Mouse (Mus musculus) forebrain, embryonic 10.5 days (tissue): ENCODE results near the gene Ptgdr2. TPM values are rescaled to one million over a fixed set of nuclear protein-coding genes. Genes with fewer than 3 reads are reported as not detected.

Experiments
- DNase-seq: peaks from one replicate; pipeline ENCODE4 v3.0.0-alpha.2; 2017; ENCODE audit warnings: low spot score; ENCODE audit errors: extremely low spot score
- H3K27ac ChIP-seq: fragments of 300-500 bp; sonication (generic); 2 replicates; pipeline ENCODE4 v1.5.1; 2016; ENCODE audit warnings: mild to moderate bottlenecking
- H3K27me3 ChIP-seq: fragments of 300-500 bp; sonication (generic); 2 replicates; pipeline ENCODE4 v1.6.1; 2016; ENCODE audit warnings: mild to moderate bottlenecking; ENCODE audit not compliant: poor library complexity, severe bottlenecking
- H3K36me3 ChIP-seq: fragments of 300-500 bp; sonication (generic); replicated peaks from 2 replicates; pipeline ENCODE4 v1.6.1; 2016; ENCODE audit warnings: mild to moderate bottlenecking, moderate library complexity
- H3K4me1 ChIP-seq: fragments of 300-500 bp; sonication (generic); 2 replicates; pipeline ENCODE4 v1.6.1; 2016
- H3K4me3 ChIP-seq: fragments of 300-500 bp; sonication (generic); 2 replicates; pipeline ENCODE4 v1.5.1; 2016; ENCODE audit warnings: mild to moderate bottlenecking, moderate library complexity
- H3K9me3 ChIP-seq: fragments of 300-500 bp; sonication (generic); 2 replicates; pipeline ENCODE4 v1.6.1; 2016; ENCODE audit warnings: mild to moderate bottlenecking, moderate library complexity
- WGBS: fragments of 180-500 bp; shearing (Covaris S2); methylation state at CpG from one replicate; pipeline ENCODE4 v1.1.7; 2016; 5-methylcytosine and 5-hydroxymethylcytosine counted together
- polyA plus RNA-seq: library from polyadenylated mRNA; unstranded; fragments of >200 nt; fragmentation: Nextera tagmentation; extraction: Ambion mirVana; gene quantifications from 2 replicates; pipeline ENCODE4 v1.2.1, GENCODE M21; 2016

The Ptgdr2 gene
- polyA plus RNA-seq, 1 experiment from 2014 or later, result 0.09 TPM

GRCm38 (mm10) chr19:10985889-10986288 is 48.9 kb downstream of the Ptgdr2 start:
- no peak overlapping the region for H3K4me3 ChIP-seq
- WGBS, result 92% methylated on average over 4 of the region's 4 CpGs
- H3K27me3 ChIP-seq, result no peaks in the 10 kb centered on the region
- no peaks in the 10 kb centered on the region for H3K4me1 ChIP-seq
- no peak for DNase-seq
- no peaks in the 10 kb centered on the region for H3K36me3 ChIP-seq
- H3K9me3 ChIP-seq, result no peaks in the 10 kb centered on the region
- H3K27ac ChIP-seq, result no peak overlapping the region

GRCm38 (mm10) chr19:10988563-10988962 is 51.6 kb downstream of the Ptgdr2 start:
- no peak overlapping the region for H3K4me3 ChIP-seq
- no peaks in the 10 kb centered on the region for H3K36me3 ChIP-seq
- H3K27ac ChIP-seq, result no peak overlapping the region
- no peak for DNase-seq
- H3K9me3 ChIP-seq, result no peaks in the 10 kb centered on the region
- no peaks in the 10 kb centered on the region for H3K27me3 ChIP-seq
- WGBS, result 91% methylated on average over 1 of the region's 1 CpGs
- no peaks in the 10 kb centered on the region for H3K4me1 ChIP-seq

- H3K4me3 ChIP-seq, result no peak overlapping the region
- H3K4me1 ChIP-seq, result no peaks in the 10 kb centered on the region
- no peak overlapping the region for H3K27ac ChIP-seq
- WGBS, result 81% methylated on average over 1 of the region's 1 CpGs
- no peaks in the 10 kb centered on the region for H3K27me3 ChIP-seq
- H3K36me3 ChIP-seq, result no peaks in the 10 kb centered on the region
- no peak for DNase-seq
- no peaks in the 10 kb centered on the region for H3K9me3 ChIP-seq
Measured at GRCm38 (mm10) chr19:10990751-10991150, 53.8 kb downstream of the Ptgdr2 start.

- Histone ChIP-seq H3K36me3 (no peaks in the 10 kb centered on the region), H3K4me1 (no peaks in the 10 kb centered on the region), H3K27ac (no peak overlapping the region), H3K4me3 (no peak overlapping the region), H3K27me3 (no peaks in the 10 kb centered on the region), H3K9me3 (no peaks in the 10 kb centered on the region)
- no peak for DNase-seq
Measured at GRCm38 (mm10) chr19:10991911-10992310, 55.0 kb downstream of the Ptgdr2 start.

Other genes starting within 250 kb of the Ptgdr2 start
- gene Vps37c, start 248.4 kb upstream of the Ptgdr2 start, polyA plus RNA-seq, result 33.5 and 36.1 TPM in 2 replicates
- gene Cd5, start 198.2 kb upstream of the Ptgdr2 start, polyA plus RNA-seq, result not detected in 2 replicates
- not detected in 2 replicates for gene Cd6, start 107.1 kb upstream of the Ptgdr2 start, polyA plus RNA-seq
- gene Slc15a3, start 97.4 kb upstream of the Ptgdr2 start, polyA plus RNA-seq, result 0.32 and 0.37 TPM in 2 replicates
- gene Tmem132a, start 67.2 kb upstream of the Ptgdr2 start, polyA plus RNA-seq, result 110 and 115 TPM in 2 replicates
- 51.4 and 53.8 TPM in 2 replicates for gene Tmem109, start 55.2 kb upstream of the Ptgdr2 start, polyA plus RNA-seq
- gene Prpf19, start 41.9 kb upstream of the Ptgdr2 start, polyA plus RNA-seq, result 43.8 and 47.1 TPM in 2 replicates
- gene Zp1, start 16.5 kb upstream of the Ptgdr2 start, polyA plus RNA-seq, result not detected in 2 replicates
- 45.0 and 46.0 TPM in 2 replicates for gene Ccdc86, start 12.1 kb downstream of the Ptgdr2 start, polyA plus RNA-seq
- gene Ms4a10, start 37.5 kb downstream of the Ptgdr2 start, polyA plus RNA-seq, result not detected in 2 replicates
- gene Ms4a15, start 56.1 kb downstream of the Ptgdr2 start, polyA plus RNA-seq, result 0.11 TPM in 1 of 2 replicates, not detected in the other
- gene Ms4a18, start 80.9 kb downstream of the Ptgdr2 start, polyA plus RNA-seq, result not detected in 2 replicates
- gene Ms4a8a, start 143.9 kb downstream of the Ptgdr2 start, polyA plus RNA-seq, result not detected in 2 replicates
- not detected in 2 replicates for gene 1700017D01Rik, start 193.7 kb downstream of the Ptgdr2 start, polyA plus RNA-seq
- gene 1700025F22Rik, start 228.2 kb downstream of the Ptgdr2 start, polyA plus RNA-seq, result not detected in 2 replicates